Mouse (Mus musculus) T-cell, adult 66 days (primary cell): ENCODE measurements around the gene Gm7942. TPM values are rescaled to one million over a fixed set of nuclear protein-coding genes. Genes with fewer than 3 reads are reported as not detected.

Experiments used
- total RNA-seq, 2 experiments: library from RNA; stranded (reverse); gene quantifications; 3 replicates in 1 of 2; 4 replicates in 1 of 2; pipeline ENCODE4 v1.2.4; 2023

The Gm7942 gene
- total RNA-seq: not detected

GRCm38 (mm10) chr5:95106638-95107037 is at the start of gene Gm7942:
Gene Gm7942, plus strand, starts transcription at chr5:95106938.

Other genes with a start within 250 kb of the Gm7942 start
- gene Gm3183, start 241.5 kb upstream of the Gm7942 start, total RNA-seq: not detected
- gene Gm6367, start 118.3 kb upstream of the Gm7942 start, total RNA-seq: not detected
- not detected for gene Gm16513, start 75.7 kb downstream of the Gm7942 start, total RNA-seq
- not detected for gene Gm10424, start 165.8 kb downstream of the Gm7942 start, total RNA-seq
- gene Gm3259, start 199.0 kb downstream of the Gm7942 start, total RNA-seq: not detected